Mouse (Mus musculus) lung, postnatal 10 days (tissue): ENCODE data around the gene Trpm3.
"Not testable (repeated sequence)": the region's sequence is repeated elsewhere in the genome, so short reads cannot be mapped to it uniquely, and the experiment has no call there.

Experiments used
- DNase-seq: peaks from one replicate; pipeline ENCODE4 v3.0.0; 2021

The Trpm3 gene

GRCm38 (mm10) chr19:23000293-23000692 lies 861.4 kb downstream of the Trpm3 start:
- DNase-seq = no peak

- no peak for DNase-seq
These were observed 865.0 kb downstream of the Trpm3 start for GRCm38 (mm10) chr19:23003861-23004260.

DNA sequence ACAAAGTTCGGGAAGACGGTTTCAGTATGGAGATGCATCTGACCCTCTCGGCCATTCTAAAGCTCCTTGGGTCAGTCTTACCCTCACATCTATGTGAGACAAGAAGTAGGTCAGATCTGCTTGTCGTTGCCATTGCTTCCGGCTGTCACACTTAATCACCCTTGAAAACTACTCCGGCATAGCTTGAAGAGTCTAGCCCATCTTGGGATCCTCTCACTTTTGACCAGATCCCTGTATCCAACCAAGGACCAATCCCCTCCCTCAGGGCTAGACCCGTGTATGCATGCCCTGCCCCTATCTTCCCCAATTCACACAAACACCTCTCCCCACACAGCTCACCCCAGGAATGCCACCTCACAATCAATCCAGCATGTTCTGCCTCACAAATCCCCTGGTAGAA lies 867.0 kb downstream of the Trpm3 start:
- no peak for DNase-seq

DNA sequence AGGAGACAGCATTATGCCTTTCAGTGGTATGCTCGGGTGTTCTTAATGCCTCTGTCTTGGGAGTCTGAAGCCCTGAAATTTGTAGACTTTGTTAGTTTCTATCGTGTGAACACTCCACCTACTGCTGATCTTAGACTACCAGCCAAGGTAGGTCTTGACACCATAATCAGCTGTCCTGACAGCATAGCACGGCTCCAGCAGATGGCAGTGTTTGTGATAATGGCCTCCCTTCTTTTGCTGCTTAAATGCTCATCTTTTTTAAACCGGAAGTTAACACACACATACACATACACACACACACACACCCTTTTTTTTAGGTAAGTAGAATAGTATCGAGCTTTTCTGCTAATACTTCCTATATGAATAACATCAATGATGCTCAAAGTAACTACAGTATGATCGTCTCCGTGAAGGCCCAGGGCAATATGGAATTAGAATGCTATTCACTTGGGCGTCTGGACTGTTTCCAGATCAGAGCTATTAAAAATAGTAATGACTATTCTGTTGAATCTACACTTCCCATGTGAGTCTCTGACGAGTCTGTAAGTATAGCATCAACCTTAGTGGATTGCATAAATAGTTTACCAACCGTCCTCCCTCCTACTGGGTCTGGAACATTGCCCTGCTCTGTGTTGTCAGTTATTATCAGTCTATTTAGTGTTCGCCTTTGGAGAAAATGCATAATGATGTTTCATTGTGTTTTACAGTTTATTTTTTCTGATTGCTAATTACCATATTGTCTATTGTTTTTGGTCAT lies 867.8 kb downstream of the Trpm3 start:
- peak; percentile 68 for DNase-seq

DNA sequence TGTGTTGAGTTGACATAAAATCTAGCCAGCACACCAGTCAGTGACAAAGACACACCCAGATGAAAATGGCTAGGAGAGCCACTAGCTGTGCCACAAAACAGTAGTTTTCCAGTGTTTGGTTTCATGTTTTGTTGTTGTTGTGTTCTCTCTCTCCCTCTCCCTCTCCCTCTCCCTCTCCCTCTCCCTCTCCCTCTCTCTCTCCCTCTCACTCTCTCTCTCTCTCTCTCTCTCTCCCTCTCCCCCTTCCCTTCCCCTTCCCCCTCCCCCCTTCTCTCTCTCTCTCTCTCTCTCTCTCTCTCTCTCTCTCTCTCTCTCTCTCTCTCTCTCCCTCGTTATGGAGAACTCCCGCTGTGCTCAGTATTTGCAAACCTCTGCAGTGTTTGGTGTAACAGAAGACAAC lies 874.8 kb downstream of the Trpm3 start:
- DNase-seq = no peak

DNA sequence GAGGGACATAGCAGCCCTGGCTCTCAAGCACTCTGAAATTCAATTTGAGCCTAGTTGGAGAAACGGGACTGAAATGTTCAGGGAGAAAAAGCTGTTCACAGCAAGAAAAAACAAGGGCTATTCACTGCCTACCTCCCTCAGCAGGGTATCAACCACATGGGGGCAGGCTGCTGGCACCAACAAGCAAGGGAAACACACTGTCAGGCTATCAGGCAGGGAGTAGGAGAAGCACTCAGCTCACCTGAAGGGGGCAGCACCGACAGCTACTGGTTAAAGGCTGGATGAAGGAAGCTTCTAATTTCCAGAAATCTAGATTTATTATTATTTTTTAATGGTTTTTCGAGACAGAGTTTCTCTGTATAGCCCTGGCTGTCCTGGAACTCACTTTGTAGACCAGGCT lies 876.7 kb downstream of the Trpm3 start:
- peak; percentile 74 for DNase-seq

DNA sequence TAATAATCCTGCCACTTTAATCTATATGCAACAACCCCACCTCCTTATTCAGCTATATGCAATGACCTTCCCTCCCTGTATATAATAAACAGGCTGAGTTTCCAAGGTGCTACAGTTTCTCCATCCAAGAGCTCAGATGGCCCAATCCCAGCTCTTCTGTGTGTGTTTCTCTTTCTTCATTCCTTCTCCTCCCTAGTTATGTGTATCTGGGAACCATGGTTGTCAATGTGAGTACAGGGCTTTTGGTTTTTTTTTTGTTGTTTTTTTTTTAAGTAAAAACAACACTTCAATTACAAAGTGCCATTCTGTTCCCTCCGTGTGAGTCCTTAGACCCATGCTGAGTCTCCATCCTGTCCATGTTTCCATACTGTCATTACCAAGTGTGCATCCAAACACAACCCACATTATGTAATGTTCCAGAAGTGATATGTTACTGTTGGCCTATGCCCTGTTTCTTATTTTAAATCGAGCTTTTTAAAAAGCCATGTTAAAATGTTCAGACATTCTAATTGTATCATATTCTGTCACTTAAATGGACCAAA lies 879.4 kb downstream of the Trpm3 start:
- no peak for DNase-seq

DNA sequence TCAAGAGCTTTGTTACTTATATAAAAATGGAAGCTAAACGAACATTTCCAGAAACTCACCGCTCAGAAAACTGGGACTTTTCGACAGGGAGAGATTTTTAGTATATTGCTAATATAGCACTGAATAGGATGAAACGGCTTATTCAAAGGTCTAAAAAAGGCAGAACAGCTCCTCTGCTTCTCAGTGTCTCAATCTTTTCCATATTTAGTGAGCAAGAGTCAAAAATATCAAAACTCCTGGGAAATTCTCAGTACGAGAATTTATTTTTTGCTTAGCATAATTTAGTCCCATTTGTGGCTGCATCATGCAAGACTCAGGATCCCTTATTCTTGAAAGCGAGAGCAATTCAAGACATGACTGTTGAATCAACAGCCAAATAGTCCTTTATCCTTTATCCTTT lies 884.1 kb downstream of the Trpm3 start:
- DNase-seq = no peak

GRCm38 (mm10) chr19:23023316-23023960 lies 884.6 kb downstream of the Trpm3 start:
- DNase-seq = no peak

DNA sequence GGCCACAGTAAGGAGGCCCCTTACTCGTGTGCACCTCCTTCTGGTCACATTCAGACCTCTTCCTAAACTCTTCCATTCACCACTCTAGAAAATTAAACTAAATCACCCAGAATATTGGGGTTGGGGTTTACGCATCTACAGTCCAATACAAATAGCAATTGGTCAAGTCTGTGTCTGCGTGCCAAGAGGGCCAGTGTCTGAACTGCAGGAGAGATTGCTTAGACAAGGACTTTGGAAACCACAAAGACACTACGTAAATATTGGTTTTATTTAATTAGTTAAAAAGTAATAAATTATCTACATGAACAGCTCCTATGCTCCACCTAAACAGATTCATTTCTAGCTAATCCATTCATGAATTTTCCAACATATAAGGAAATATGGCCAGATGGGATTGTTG lies 886.0 kb downstream of the Trpm3 start:
- DNase-seq = no peak

GRCm38 (mm10) chr19:23026427-23026826 lies 887.6 kb downstream of the Trpm3 start:
- DNase-seq = peak; percentile 7

DNA sequence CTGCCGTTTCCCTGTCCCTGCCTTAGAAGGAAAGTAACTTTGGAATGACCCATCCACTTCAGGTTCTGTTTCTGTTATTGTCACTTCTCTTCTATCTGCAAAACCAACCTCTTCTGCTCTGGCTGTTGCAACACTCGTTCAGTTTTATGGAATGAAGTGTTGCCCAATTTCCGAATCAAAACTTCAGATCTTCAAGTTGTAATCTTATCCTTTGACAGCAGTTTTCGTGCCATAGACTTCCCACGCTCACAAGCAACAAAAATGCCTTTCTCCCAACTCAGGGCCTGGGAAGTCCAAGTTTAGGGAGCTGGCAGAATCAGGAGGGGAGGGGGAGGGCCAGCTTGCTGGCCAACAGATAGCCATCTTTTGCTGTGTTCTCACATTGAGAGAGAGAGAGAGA lies 889.4 kb downstream of the Trpm3 start:
- peak; percentile 55 for DNase-seq

DNA sequence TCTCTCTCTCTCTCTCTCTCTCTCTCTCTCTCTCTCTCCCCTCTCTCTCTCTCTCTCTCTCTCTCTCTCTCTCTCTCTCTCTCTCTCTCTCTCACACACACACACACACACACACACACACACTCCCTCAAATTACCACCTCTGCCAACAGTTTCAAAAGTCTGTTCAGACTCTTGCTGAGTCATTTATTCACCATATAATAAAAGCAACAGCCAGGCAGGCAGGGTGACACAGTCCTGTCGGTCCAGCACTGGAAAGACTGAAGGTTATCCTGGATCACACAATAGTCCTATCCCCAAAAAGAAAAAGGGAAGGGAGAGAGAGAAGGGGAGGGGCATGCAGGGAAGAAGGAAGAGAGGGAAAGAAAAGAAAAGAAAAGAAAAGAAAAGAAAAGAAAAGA lies 894.5 kb downstream of the Trpm3 start:
- not testable (repeated sequence) for DNase-seq

DNA sequence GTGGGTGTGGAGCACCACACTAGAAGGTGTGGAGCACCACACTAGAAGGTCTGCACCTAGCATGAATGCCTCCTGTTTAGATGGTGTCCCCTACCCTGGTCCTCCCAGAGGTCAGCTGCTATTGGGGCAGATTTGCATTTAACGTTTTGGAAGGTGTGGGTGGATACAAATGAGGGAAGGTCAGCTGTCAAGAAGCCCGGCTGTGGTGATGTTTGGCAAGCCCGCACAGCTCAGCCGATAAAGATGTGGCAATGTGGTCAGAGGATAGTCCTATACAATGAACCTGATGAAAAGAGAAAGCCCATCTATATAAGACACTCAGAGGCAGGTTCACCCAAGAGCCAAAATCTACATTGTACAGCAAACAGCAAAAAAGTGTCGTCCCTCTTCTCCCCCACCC lies 895.3 kb downstream of the Trpm3 start:
- no peak for DNase-seq

DNA sequence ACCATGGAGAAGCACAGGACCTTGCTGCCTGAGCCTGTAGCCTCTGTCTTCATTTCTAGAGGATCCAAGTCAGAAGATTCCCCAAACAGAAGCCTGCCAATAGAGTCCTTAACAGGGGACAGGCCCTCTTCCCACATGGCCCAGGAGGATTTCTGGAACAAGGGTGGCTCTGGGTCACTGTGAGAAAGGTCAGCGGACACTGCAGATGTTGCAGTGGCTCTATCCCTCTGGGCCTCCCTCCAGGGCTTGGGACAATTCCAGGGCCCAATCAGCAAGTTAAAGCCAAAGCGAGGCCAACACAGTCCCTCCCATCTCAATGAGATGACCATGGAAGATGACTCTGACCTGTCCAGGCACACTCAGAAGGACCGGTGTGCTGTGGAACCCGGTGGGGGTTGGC lies 896.1 kb downstream of the Trpm3 start:
- DNase-seq = peak; percentile 84

DNA sequence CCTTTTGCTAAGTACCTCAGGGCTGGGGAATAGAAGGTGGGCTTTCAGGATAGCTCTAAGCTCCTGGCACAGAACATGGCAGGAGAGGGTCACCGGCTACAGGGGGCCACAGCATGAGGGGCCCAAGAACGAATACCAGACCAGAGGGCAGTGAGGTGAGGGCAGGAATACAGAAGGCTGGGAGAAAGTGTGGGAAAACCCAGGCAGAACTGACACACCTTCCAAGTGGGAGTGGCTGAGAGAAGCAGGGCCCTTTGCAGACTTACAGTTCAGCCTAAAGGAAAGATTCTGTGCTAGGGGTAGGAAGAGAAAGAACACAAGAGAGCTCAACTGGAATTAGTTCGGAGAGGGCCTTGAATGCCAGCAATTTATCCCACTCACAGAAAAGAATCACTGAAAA lies 896.9 kb downstream of the Trpm3 start:
- no peak for DNase-seq

DNA sequence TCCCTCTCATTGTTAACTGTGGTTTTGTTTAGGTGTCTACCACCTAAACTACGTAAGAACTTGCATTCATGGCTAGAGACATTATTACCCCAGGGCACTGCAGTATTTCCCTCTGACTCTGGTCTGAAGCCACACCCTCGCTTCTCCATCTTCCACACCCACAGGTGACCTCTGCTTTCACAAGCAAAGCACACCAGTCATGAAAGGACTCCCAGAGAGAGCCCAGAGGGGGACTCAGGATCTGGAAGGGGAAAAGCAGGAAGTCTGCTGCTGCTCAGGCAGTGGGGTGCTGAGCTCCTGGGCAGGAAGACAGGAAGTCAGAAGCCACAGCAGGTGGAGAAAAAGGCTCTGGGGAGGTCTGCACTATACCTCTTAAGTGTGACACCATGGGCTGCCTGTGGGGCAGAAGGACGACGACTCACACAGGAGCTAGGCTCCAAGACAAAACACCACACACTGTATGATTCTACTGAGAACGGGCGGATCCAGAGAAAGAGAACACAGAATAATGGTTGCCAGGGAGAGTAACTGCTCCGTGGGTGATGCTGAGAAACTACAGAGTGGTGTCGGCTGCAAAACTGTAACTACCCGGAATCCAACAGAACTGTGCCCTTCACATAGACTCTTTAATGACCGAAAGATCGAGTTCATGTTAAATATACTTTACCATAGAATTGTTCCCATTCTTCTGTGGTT lies 898.1 kb downstream of the Trpm3 start:
- no peak for DNase-seq

DNA sequence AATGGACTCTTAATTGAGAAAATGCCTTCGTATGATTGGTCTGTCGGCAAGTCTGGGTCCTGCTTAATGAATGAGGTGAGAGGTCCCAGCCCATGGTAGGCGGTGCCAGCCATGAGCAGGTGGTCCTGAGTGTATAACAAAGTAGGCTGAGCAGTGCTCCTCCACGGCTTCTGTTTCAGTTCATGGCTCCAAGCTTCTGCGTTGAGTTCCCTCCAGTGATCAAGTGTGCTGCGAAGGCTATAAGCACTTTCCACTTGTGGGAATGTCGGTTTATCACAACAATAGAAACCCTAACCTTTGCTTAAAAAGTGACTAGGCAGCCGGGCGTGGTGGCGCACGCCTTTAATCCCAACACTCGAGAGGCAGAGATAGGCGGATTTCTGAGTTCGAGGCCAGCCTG lies 898.7 kb downstream of the Trpm3 start:
- DNase-seq = no peak

DNA sequence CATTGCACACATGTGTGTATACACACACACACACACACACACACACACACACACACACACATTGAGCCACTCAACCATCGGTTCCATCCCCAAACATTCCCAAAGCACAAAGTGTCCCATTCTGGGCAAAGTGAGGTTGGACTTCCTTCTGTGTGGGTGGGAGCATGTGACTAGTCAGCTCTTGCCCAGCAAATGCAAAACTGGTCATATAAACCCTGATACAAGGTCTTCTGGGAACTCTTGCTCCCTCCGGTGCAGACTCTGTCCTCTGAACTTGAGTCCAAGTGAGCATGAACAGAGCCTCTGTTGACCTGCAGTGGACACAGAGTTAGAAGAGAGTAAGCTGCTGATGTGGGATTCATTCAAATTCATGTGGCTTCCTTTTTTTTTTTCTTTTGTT lies 899.5 kb downstream of the Trpm3 start:
- no peak for DNase-seq

- DNase-seq = no peak
These were observed 902.8 kb downstream of the Trpm3 start for GRCm38 (mm10) chr19:23041483-23042167.

GRCm38 (mm10) chr19:23042168-23042733 lies 903.4 kb downstream of the Trpm3 start:
- no peak for DNase-seq

- DNase-seq = no peak
These were observed 904.9 kb downstream of the Trpm3 start for GRCm38 (mm10) chr19:23043699-23044098.
